Mouse (Mus musculus): Measurements from ENCODE around the gene Nlrc5.

Nlrc5 gene

DNA sequence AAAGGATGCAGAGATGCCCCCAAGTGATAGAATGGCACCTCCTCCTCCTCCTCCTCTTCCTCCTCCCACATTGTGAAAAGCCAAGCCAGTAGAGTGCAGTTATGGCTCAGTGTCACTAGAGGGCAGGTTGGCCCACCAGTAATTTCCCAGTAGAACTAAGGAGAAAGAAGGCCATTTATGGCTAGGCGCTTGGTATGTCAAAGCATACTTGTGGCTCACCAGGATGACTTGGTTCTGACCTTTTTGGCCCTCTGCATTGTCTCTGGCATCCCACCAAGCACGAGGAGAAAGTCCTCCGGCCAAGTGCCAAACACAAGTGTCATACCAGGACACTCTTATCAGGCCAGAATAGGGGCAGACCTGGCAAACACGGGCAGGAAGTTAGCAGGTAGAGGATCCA lies 94.1 kb downstream of the Nlrc5 start:
- DNase-seq (ENCODE audit: low spot score in 2 of 2), result peak in 1 of 2 experiments; percentile 44

DNA sequence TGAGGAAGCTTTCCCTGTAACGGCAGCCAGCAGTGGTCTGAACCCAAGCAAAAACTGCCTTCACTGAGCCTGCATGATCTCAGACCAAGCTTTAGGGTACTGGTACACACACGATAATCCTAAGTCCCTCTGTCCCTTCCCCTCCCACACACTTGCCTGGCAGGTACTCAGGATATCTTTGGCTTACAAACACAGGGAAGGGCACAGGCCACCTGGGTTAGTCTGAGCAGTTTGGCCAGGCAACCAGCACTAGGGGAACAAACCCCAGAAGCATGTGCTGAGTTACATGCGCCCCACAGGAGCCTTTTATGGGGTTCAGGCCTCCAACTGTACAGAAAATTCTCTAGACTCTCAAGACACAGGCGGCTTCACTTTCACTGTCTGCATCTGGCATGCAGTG lies 95.7 kb downstream of the Nlrc5 start:
- DNase-seq (ENCODE audit: low spot score in 2 of 2), result no peak

- DNase-seq (ENCODE audit: low spot score in 2 of 2), result no peak
Observed at GRCm38 (mm10) chr8:94530643-94531042, 96.5 kb downstream of the Nlrc5 start.

DNA sequence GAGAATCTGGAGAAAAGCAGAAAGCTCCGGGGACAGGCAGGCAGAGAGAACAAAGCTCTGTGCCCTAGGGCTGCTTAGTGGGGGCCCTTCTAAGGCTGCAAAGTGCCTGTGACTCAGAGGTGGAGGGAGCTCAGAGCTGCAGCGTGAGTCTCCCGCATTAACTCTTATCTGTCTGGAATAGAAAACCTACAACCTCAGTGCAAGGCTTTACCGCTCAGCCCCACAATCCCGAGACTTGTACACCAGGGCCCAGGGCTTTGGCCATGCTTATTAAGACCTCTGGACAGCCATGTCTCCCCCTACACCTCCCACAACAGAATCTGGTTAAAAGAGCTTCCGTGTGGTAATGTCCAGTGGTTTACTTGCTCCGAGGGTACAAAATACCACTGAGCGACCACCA lies 97.8 kb downstream of the Nlrc5 start:
- no peak for DNase-seq (ENCODE audit: low spot score in 2 of 2)

GRCm38 (mm10) chr8:94532525-94532872 lies 98.3 kb downstream of the Nlrc5 start:
- no peak for DNase-seq (ENCODE audit: low spot score in 2 of 2)

DNA sequence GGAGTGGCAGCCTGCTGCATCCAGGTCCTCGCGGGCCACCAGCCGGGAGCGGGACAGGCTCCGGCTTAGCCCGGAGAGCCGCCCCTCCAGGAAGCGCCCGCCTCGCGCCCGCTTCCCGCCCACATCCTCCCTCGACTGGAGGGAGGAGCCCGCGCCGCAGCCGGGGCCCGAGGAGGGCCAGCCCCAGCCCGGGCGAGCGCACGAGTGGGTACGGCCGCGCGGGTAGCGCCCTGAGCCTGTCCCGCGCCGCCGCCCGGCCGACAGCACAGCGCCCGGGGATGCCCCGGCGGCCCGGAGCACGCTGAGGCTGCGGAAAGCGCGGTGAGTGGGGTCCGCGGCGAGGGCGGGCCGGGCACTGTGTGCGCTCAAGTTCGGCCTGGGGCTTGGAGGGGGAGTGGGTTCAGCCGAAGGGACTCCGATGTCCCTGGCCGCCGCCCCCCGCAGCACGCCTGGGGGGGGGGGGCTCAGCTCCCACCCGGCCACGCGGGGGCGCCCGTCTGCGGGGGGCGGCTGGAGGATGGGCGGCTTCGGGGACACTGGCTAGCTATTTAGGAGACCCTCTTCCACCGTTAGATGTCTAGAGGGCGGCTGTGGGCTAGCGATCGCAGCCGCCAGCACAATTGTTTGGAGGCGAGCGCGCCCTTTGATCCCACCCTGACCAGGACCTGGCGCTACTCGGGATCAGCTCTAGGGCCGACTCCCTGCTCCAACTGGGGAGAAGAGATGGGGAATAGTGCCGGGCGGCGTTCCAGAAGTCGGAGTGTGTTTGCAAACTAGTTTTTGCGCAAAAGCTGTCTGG lies 98.9 kb downstream of the Nlrc5 start, which contains the start of gene Cpne2:
Gene Cpne2 (plus strand): TSS at position 118 of the 799 bp plus-strand sequence.
- DNase-seq (ENCODE audit: low spot score in 2 of 2), result peak in 1 of 2 experiments; percentile 37

DNA sequence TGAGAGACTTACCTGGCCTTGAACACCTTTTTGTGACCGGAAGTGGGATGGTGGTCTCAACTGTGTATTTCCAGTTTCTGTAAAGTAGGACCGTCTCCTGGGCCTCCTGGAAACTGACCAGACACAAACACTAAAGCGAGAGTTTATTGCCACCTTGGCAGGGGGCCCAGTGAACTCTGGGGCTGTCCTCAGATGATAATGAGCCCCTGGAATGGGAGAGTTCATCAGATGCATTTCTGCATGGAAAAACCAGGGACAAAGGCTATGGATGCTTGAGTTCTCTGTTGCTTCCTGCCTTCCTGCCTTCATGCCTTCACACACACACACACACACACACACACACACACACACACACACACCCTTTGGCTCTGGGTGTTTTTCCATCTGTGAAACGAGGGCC lies 100.5 kb downstream of the Nlrc5 start:
- DNase-seq (ENCODE audit: low spot score in 2 of 2), result no peak

DNA sequence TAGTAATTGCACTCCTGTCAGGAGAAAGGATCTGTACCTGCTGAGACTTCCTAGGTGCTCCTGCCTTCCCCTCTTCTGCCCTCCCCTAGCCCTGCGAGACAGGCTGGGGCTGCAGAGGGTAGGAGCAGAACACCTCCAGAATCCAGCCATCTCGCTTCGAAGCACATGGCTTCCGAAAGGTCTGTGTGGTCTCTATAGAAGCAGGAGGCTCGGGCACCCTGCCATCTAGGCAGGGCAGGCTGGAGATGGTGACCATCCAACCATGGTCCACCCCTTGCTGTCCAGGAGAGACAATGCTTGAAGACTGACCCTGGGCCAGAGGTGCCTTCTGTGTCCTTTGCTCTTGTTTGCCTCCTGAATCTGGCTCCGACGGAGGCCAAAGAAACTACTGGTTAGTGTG lies 101.5 kb downstream of the Nlrc5 start:
- no peak for DNase-seq (ENCODE audit: low spot score in 2 of 2)

GRCm38 (mm10) chr8:94537456-94537855 lies 103.3 kb downstream of the Nlrc5 start:
- DNase-seq (ENCODE audit: low spot score in 2 of 2), result no peak

GRCm38 (mm10) chr8:94540025-94540424 lies 105.9 kb downstream of the Nlrc5 start:
- no peak for DNase-seq (ENCODE audit: low spot score in 2 of 2)

DNA sequence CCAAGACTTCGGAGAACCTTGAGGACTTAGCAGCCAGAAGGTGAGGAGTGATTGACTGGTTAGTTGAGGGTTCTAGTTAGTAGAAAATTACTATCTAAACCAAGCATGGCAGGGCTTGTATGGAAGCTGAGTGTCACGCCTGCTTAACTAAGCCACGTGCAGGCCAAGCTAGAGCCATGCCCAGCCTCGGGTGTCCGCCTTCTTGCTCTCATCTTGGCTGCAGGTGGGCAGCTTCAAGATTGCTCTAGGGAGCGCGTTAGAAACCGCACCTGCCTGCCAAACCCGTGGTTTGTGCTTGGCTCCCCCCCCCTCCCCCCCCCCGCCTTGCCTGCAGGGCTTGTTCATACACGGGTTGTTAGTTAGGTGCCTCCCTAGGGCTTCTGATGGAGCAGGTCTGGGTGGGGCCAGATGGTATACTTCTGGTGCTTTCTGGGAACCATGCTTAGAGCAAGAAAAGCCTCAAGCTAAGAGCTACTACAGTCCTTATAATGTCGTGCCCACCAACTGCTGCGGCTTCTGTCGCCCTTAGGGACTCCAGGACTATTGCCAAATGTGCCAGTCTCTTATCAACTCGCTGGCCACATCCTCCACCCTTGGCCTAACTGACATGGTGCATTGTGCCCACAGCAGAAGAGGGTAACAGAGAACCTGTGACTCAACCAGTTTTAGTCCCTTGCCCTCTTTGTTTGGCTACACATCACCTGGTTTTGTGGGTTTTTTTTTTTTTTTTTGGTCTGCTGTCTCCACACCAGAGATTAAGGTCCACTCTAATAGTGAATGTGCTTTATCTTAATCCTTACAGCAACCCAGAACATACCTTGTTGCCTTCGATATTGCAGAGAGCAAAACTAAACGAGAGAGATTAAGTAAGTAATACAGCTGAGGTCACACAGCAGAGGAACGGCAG lies 107.0 kb downstream of the Nlrc5 start:
- no peak for DNase-seq (ENCODE audit: low spot score in 2 of 2)

GRCm38 (mm10) chr8:94543981-94544380 lies 109.8 kb downstream of the Nlrc5 start:
- no peak for DNase-seq (ENCODE audit: low spot score in 2 of 2)

GRCm38 (mm10) chr8:94549041-94549440 lies 114.9 kb downstream of the Nlrc5 start:
- DNase-seq (ENCODE audit: low spot score in 2 of 2), result no peak

DNA sequence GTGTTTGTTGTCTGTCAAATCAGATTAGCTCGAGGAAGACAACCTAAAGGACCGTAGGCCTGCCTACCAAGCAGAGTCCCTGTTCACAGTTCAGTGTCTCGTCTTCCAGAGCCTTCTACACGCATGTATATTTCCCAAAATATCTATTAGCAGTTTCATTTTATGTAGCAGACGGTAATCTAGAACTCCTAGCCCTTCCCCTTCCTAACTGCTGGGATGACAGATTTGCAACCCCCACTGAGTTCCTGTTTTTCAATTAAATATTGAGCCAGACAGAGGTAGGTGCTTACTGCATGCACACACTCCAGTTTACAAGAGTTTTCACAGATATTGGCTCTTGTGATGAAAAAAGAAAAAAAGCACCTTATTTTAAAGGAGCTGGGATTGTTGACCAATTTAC lies 115.3 kb downstream of the Nlrc5 start:
- DNase-seq (ENCODE audit: low spot score in 2 of 2), result no peak

GRCm38 (mm10) chr8:94549998-94550397 lies 115.8 kb downstream of the Nlrc5 start:
- DNase-seq (ENCODE audit: low spot score in 2 of 2), result no peak

- peak; percentile 70 to 78 for DNase-seq (ENCODE audit: low spot score in 2 of 2)
Observed at GRCm38 (mm10) chr8:94551471-94552422, 117.6 kb downstream of the Nlrc5 start.

DNA sequence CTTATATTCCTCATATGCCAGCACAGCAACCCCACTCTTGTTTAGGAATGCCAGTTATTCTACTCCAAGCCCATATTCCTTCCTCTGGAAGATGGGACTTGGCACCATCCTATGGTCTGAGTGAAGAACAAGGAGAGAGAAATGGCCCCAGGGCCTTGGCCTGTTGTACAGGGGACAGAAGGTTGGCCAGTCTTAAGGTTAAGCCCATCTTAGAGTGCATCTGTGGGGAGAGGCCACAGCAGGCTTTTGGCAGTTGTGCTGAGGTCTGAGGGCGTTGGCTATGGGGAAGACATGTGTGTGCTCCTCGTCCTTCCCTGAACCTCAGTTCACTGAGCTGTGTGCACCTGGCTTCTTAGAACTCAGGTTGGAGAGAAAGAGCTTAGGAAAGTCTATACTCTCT lies 118.5 kb downstream of the Nlrc5 start:
- no peak for DNase-seq (ENCODE audit: low spot score in 2 of 2)

DNA sequence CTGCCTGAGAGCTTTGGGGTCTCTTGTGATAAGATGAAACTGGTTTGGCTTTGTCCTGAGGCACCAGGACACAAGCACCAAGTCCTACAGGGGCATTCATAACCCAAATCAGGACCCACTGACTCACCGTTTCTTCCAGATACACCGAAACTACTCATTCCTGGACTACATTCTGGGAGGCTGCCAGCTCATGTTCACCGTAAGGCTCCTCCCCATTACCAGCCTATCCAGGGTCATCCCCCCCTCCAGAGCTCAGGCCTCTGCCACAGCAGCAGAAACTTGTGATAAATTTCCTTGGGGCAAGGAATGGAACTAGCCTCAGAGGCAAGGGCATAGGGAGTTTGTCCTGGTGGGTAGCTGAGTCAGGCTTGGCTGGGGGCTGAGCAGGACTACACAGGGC lies 123.1 kb downstream of the Nlrc5 start:
- no peak for DNase-seq (ENCODE audit: low spot score in 2 of 2)

- no peak for DNase-seq (ENCODE audit: low spot score in 2 of 2)
Observed at GRCm38 (mm10) chr8:94561256-94561655, 127.1 kb downstream of the Nlrc5 start.

- no peak for DNase-seq (ENCODE audit: low spot score in 2 of 2)
Observed at GRCm38 (mm10) chr8:94564421-94564820, 130.3 kb downstream of the Nlrc5 start.

DNA sequence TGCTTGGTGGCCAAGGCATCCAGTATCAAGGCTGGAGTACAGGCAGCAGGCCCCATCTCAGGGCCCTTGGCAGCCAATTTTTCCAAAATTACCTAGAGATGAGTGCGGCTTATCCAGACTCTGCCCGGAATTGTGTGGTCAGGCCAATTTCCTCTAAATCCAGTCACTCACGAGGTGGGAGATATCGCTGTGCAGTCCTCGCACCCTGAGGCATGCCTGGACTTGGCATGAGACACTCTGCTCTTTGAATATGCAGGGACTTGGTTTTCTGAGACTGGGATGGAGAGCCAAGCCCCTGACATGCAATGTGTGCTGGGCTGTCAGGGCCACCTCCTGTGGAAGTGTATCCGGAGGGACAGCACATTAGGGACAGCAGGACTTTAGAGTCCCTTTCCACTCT lies 131.9 kb downstream of the Nlrc5 start:
- no peak for DNase-seq (ENCODE audit: low spot score in 2 of 2)
